Mouse (Mus musculus): Measurements from ENCODE around the gene Mfn1.

DNA sequence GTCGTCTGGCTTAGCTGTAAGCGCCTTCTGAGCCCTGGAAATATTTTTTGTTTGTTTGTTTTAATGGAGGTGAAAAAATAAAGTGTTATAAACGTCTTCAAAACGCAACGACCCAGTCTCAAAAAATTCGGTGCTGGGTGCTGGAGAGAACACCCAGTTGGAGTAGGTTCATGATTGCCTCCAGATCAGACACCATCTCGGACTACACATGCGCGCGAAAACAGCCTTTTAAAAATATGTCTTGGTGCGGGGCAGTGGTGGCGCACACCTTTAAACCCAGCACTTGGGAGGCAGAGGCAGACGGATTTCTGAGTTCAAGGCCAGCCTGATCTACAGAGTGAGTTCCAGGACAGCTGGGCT is 18.1 kb upstream of the Mfn1 start:
- TF ChIP-seq CTCF (IDR thresholded peaks at IDR 0.05; ENCODE audit: extremely low read depth, insufficient read depth, low read length) (no peak), POLR2A (IDR thresholded peaks at IDR 0.05; ENCODE audit: extremely low read depth, insufficient read depth, low read length) (no peak)
